Comparison of ENCODE assay signal across 8 mouse cellular contexts in the genomic region with DNA sequence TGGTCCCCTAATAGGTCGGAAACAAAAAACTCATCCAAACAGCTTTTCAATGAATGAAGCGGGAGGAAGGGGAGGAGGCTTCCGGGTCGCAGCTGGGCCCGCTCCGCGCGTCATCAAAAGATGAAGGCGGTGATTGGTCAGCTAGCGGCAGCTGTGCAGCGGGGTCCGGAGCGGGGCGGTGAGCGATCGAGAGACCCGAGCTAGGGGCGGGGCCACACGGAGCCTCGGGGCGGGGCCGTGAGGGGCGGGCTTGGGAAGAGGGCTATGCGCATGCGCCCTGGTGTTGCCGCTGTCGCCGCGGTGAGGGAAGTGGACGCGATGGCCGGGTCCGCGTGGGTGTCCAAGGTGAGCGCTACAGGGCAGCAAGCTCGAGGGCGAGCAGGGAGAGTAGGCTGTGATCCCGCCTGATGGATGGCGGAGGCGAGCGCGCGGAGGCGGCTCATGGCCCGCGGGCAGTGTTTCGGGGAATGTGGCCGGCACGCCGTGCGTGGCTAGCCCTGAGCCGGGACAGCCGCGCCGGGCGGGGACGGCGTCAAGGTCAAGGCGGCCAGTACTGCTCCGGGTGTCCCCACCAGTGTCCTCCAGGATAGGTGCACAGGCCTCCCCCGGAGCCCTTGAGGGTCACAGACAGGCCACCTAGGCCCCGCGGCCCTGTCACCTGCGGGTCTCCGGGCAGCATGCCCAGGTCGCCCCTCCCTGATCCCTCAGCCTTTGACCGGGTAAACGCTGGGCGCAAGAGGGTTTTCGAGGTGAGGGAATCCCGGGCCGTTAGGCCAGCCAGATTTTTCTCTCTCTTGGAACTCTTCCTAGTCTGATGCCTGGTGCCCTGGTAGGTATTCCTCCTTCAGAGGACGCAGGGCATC. TPM values are rescaled to one million over a fixed set of nuclear protein-coding genes. Genes with fewer than 3 reads are reported as not detected.
DNase-seq lines count a peak whose midpoint lies in the region; ATAC-seq lines count a peak whose summit lies in the region.

A gene (plus strand): TSS at position 136 of the 863 bp plus-strand sequence.

- WGBS in hindbrain, embryonic 11.5 days: under 1% methylated on average over 68 of the region's 73 CpGs

- H3K9me3 ChIP-seq in hindbrain, embryonic 11.5 days (ENCODE audit: control insufficient read depth, low read length): no peaks in the 10 kb centered on the region

- H3K27ac ChIP-seq in hindbrain, embryonic 11.5 days (ENCODE audit: low read depth, low read length): no peak within 1 kb of the TSS

- no peaks in the 10 kb centered on the region for H3K27me3 ChIP-seq in hindbrain, embryonic 11.5 days (ENCODE audit: control insufficient read depth, insufficient read depth, low read length)

- peak; percentile 97 for DNase-seq in MN1 (ENCODE audit: low spot score)
- peak; percentile 92 for DNase-seq in cerebellum, adult 9-10 months
- peak; percentile 95 to 98 for DNase-seq in frontal cortex, adult 2 months (ENCODE audit: extremely low spot score in 1 of 2, low spot score in 1 of 2)
- peak; percentile 99 for DNase-seq in hindbrain, embryonic 11.5 days (ENCODE audit: low spot score)
- DNase-seq in layer of hippocampus, postnatal 10 days (ENCODE audit: low spot score in 2 of 2): peak; percentile 98 to 99
- DNase-seq in lung, postnatal 10 days: peak; percentile 99
- peak; percentile 99 for DNase-seq in ovary, postnatal 36 days (ENCODE audit: low spot score)
- DNase-seq in thymus, postnatal 25 days: peak; percentile 99

- H3K4me1 ChIP-seq in hindbrain, embryonic 11.5 days (replicated peaks; ENCODE audit: control insufficient read depth, insufficient read depth, low read length): no peaks in the 10 kb centered on the region

- H3K36me3 ChIP-seq in hindbrain, embryonic 11.5 days (ENCODE audit: control insufficient read depth, insufficient read depth, low read length): no peaks in the 10 kb centered on the region

- peak within 1 kb of the TSS; percentile 87 for H3K4me3 ChIP-seq in hindbrain, embryonic 11.5 days (ENCODE audit: low read depth, low read length)

- peak within 1 kb of the TSS; percentile 92 for H3K4me2 ChIP-seq in hindbrain, embryonic 11.5 days (replicated peaks; ENCODE audit: low read depth, low read length)

- ATAC-seq in hindbrain, embryonic 11.5 days (ENCODE audit: low FRiP score): peak; percentile 99

- H3K9ac ChIP-seq in hindbrain, embryonic 11.5 days (ENCODE audit: low read depth, low read length): peak within 1 kb of the TSS; percentile 79

RNA-seq across cellular contexts. Expression of the gene that starts here (rescaled TPM):
- polyA plus RNA-seq in frontal cortex, adult 2 months (2012; rRNA removed): 177 and 196 TPM in 2 replicates
- polyA plus RNA-seq in hindbrain, embryonic 11.5 days (2014; fragmentation: Nextera tagmentation; extraction: Ambion mirVana): 118 and 131 TPM in 2 replicates
- total RNA-seq in layer of hippocampus, postnatal 10 days (2021): 100 to 1,000 TPM; 184 to 199 TPM
